Mouse (Mus musculus): ENCODE measurements at regions not wholly inside any gene's neighbourhood (a gene's known extent, or its start where the extent isn't known, plus 50 kb on each side); places are given as distances from the start of the nearest gene placed in this dataset.

GRCm38 (mm10) chr8:12137913-12138312, 140.7 kb upstream of the A230072I06Rik start:
- peak in 1 of 2 experiments; percentile 23 for DNase-seq

DNA sequence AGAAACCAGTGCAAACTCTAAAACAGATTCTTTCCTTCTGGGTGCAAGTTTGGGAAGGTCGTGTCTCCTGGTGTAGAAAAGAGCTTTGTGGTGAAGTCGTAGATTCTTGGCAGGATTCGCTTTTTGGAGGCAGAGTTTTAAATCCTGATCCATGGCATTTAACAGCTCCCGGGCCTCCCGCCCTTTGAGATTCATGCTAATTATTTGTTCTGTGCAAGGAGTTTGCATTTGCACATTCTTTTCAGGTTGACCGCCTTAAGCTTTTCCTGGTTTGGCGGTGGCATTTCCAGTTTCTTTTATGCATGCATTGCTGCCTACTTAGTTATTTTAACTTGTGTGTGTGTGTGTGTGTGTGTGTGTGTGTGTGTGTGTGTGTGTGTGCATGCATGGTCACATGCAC, 126.9 kb upstream of the A230072I06Rik start:
- no peak for DNase-seq

DNA sequence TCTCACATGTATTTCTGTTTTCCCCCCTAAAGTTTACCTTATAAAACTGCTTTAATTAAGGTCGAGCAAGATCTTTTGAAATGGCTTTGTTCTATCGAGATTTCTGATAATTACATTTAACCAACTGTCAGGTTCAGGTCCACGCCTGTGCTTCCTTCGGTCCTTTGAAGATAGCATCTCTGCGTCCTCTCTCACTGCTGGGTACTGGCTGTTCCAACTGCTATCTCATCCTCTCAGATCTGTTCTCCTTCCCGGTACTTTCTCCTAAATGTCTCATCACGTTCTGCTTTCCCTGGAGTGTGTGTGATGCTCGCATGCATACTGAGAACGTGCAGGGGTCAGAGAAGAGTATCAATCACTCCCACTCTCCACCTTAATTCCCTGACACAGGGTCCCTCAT, 125.8 kb upstream of the A230072I06Rik start:
- DNase-seq = no peak

DNA sequence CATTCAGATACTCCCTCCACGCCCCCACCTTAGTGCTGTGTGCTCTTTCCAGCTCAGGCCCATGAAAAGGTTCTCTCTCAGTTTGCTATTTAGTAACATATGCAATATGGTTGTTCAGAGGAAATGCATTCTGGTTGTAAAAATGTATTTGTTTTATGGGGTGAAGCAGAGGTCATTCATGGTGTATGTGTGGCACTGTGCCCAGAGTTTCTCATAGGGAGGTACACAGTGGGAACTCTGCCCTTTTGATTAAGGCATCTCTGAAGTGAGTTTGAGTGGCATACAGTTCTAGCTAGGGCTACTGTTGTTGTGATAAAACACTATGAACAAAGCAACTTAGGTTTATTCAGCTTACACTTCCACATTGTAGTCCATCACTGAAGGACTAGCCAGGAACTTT, 121.7 kb upstream of the A230072I06Rik start:
- no peak for DNase-seq

DNA sequence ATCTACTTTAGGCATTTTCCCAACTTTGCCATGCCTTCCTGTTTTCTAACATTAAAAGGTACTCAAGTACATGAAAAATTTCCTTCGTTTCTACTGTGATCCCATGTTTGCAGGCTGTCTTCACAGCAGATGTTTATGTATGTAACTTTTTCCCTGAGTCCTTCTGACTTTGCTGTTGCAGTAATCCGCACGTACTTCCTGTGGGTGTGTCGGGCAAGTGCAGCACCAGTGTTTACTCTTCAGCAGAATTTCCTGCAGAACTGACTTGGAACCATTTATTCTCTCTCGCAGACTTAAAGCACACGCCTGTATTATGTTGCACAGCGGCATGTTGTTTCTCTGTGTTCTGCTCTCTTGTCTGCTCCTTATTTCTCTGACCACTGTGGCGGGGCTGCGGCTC, 120.4 kb upstream of the A230072I06Rik start:
- DNase-seq = no peak

- DNase-seq = no peak
These were observed 115.5 kb upstream of the A230072I06Rik start for GRCm38 (mm10) chr8:12162921-12163705.

GRCm38 (mm10) chr8:12165487-12166152, 113.0 kb upstream of the A230072I06Rik start:
- peak in 1 of 2 experiments; percentile 18 for DNase-seq

DNA sequence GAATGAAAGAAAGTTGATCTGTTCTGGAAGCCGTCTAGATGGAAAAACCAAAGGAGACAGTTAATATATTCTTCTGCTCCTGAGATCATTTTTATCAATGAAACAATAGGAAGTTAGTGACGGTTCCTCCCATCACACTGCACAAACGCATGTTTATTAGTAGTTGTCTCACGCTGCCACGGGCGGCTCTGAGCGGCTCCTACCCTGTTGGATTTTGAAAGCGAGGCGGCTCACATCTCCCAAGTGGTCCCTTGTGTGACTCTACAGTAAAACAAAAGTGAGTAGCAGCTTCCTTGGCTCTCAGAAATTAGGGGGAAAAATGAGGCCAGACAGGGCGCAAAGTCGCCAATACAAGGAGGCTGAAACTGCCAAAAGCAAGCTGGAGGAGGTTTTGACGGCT, 106.8 kb upstream of the A230072I06Rik start:
- DNase-seq = no peak

GRCm38 (mm10) chr8:12175496-12175895, 103.1 kb upstream of the A230072I06Rik start:
- DNase-seq = no peak

DNA sequence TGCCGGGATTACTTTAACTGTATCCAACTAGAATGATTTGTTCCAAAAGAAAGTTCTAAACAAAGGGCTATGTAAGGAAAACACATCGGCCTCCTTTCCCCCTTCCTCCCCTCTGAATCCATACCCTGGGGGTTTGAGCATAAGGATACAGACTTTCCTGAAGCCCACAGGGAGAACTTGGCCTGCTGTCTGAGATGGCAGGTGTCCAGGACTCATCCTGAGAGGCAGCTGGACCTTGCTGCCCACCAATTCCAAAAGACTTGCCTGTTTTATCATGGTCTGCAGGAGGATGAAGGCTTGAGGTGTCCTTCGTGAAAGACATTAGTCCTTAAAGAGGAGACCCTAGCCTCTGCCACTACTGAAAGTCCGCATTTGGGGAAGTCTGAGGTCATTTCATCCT, 94.0 kb upstream of the A230072I06Rik start:
- DNase-seq = no peak

GRCm38 (mm10) chr8:12187366-12187765, 91.3 kb upstream of the A230072I06Rik start:
- no peak for DNase-seq

GRCm38 (mm10) chr8:12188451-12188850, 90.2 kb upstream of the A230072I06Rik start:
- no peak for DNase-seq

- DNase-seq = no peak
These were observed 89.7 kb upstream of the A230072I06Rik start for GRCm38 (mm10) chr8:12188960-12189359.

DNA sequence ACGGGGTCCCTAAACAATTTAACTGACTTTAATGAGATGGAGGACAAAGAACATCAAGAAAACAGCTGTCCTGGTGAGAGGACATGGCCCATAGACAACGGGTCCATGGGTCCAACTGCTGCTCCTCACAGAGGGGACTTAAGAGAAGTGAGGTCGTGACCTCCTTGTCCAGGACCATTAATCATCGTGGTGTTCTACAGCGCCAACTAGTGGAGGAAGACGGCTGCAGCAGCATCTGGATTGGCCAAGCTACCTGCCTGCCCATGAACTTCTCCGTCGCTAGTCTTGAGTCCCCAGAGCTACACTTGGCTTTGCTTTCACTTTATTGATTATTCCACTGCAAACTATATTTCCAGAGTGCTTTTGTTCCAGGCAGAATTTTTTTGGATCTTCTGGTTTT, 86.6 kb upstream of the A230072I06Rik start:
- DNase-seq = no peak

- DNase-seq = no peak
These were observed 72.7 kb upstream of the A230072I06Rik start for GRCm38 (mm10) chr8:12205909-12206308.

DNA sequence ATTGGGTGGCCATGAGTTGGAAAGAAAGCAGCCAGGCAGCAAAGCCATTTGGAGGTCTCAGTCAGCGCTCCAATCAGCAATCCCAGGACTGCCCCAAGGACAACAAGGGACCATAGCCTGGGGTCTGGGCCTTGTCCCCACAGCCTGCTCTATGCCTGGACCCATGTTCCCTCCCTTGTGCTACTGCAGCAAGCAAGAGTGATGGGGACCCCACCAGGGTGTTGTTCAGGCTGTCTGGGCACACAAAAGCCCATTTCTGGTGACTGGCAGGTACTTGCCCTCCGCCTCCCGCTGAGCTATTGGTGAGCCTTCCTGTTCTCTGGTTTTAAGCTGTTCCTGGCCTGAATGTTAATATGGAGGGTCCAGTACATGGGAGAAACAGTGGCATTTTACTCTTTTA, 71.2 kb upstream of the A230072I06Rik start:
- DNase-seq = no peak

- DNase-seq = no peak
These were observed 64.8 kb upstream of the A230072I06Rik start for GRCm38 (mm10) chr8:12213774-12214173.

GRCm38 (mm10) chr8:12214205-12215019, 64.2 kb upstream of the A230072I06Rik start:
- no peak for DNase-seq

DNA sequence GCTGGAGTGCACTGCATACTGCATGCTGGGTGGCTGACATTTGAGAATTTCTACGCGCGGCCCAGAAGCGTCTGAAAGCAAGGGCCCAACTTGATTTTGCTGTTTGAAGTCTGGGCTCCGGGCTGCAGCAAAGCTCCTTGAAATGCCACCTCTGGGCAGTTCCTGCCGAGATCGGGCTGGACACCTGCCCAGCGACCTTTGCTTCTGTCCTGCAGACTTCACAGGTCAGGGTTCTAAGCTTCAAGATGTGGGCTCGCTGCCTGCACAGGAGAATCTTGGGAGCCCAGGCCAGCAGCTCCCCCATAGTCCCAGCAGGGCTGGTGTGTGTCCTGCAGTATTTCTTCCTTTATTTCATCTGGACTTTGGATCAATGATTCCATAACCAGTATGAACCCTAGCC, 57.1 kb upstream of the A230072I06Rik start:
- no peak for DNase-seq

DNA sequence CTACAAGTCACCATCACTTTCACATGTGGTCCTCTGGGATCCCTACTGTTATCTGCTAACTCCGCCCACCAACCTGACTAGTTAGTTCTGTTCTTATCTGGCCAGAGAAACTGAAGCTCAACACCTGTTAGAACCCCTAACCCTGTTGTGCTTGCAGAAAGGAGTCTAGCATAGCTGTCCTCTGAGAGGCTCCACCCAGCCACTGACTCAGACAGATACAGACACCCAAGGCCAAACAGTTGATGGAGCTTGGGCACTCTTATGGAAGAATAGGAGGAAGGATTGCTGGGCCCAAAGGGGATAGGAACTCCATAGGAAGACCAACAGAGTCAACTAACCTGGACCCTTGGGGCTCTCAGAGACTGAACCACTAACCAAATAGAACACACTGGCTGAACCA, 55.2 kb upstream of the A230072I06Rik start:
- no peak for DNase-seq
